Mouse (Mus musculus) midbrain, embryonic 14.5 days (tissue): ENCODE data around the gene Ralgps2. TPM values are rescaled to one million over a fixed set of nuclear protein-coding genes. Genes with fewer than 3 reads are reported as not detected.
A peak's percentile ranks its signal among the peaks of the same experiment; 100 is the strongest.

ENCODE experiments used
- ATAC-seq: fragments of 200-750 bp; cut with Nextera tagmentation; 2 replicates; pipeline ENCODE4 v1.8.0; 2017; ENCODE audit warnings: moderate number of reproducible peaks, moderate library complexity; ENCODE audit not compliant: low FRiP score, low TSS enrichment
- DNase-seq: peaks from one replicate; pipeline ENCODE4 v3.0.0-alpha.2; 2015
- H3K27ac ChIP-seq: fragments of 300-500 bp; sonication (generic); replicated peaks from 2 replicates; pipeline ENCODE4 v1.5.1; 2014; ENCODE audit warnings: mild to moderate bottlenecking, low read depth, low read length, moderate library complexity
- H3K27me3 ChIP-seq: fragments of 300-500 bp; sonication (generic); 2 replicates; pipeline ENCODE4 v1.6.1; 2014; ENCODE audit warnings: low read length, control low read depth, mixed read lengths; ENCODE audit not compliant: control insufficient read depth, insufficient read depth
- H3K36me3 ChIP-seq: fragments of 300-500 bp; sonication (generic); 2 replicates; pipeline ENCODE4 v1.6.1; 2014; ENCODE audit warnings: low read length, control low read depth; ENCODE audit not compliant: control insufficient read depth, insufficient read depth
- H3K4me1 ChIP-seq: fragments of 300-500 bp; sonication (generic); 2 replicates; pipeline ENCODE4 v1.6.1; 2014; ENCODE audit warnings: mild to moderate bottlenecking, antibody characterized with exemption, low read length, control low read depth; ENCODE audit not compliant: control insufficient read depth, insufficient read depth
- H3K4me2 ChIP-seq: fragments of 300-500 bp; sonication (generic); 2 replicates; pipeline ENCODE4 v1.6.1; 2014; ENCODE audit warnings: mild to moderate bottlenecking, low read length, moderate library complexity
- H3K4me3 ChIP-seq: fragments of 300-500 bp; sonication (generic); replicated peaks from 2 replicates; pipeline ENCODE4 v1.5.1; 2014; ENCODE audit warnings: low read depth, low read length
- H3K9ac ChIP-seq: fragments of 300-500 bp; sonication (generic); replicated peaks from 2 replicates; pipeline ENCODE4 v1.6.1; 2014; ENCODE audit warnings: mild to moderate bottlenecking, low read length, moderate library complexity
- H3K9me3 ChIP-seq: fragments of 300-500 bp; sonication (generic); 2 replicates; pipeline ENCODE4 v1.6.1; 2016; ENCODE audit warnings: low read length, control low read depth, mixed read lengths; ENCODE audit not compliant: control insufficient read depth
- WGBS: fragments of 180-500 bp; shearing (Covaris S2); extraction: QIAGEN DNeasy Blood & Tissue Kit; methylation state at CpG from one replicate; pipeline ENCODE4 v1.1.7; 2014; 5-methylcytosine and 5-hydroxymethylcytosine counted together
- polyA plus RNA-seq: library from polyadenylated mRNA; unstranded; fragments of >200 nt; fragmentation: Nextera tagmentation; extraction: Ambion mirVana; gene quantifications from 2 replicates; pipeline ENCODE4 v1.2.1, GENCODE M21; 2014

Ralgps2 gene
- polyA plus RNA-seq, 1 experiment from 2014 or later, result 122 TPM

GRCm38 (mm10) chr1:156978656-156979055, 39.2 kb upstream of the Ralgps2 start:
- WGBS, result 93% methylated on average over 7 of the region's 7 CpGs
- Histone ChIP-seq H3K4me2 (no peak overlapping the region), H3K27me3 (no peaks in the 10 kb centered on the region), H3K4me3 (no peak overlapping the region), H3K9ac (no peak overlapping the region), H3K36me3 (no peaks in the 10 kb centered on the region), H3K27ac (no peak overlapping the region), H3K4me1 (peaks cover 5% of the 10 kb centered on the region; the same call in 1 of the 2 replicates), H3K9me3 (no peaks in the 10 kb centered on the region)
- no peak for DNase-seq
- ATAC-seq, result no peak

GRCm38 (mm10) chr1:156973857-156974256, 34.4 kb upstream of the Ralgps2 start:
- DNase-seq (no peak), ATAC-seq (no peak)
- Histone ChIP-seq H3K4me2 (no peak overlapping the region), H3K9ac (no peak overlapping the region), H3K4me3 (no peak overlapping the region), H3K36me3 (no peaks in the 10 kb centered on the region), H3K9me3 (no peaks in the 10 kb centered on the region), H3K27me3 (no peaks in the 10 kb centered on the region), H3K4me1 (no peaks in the 10 kb centered on the region), H3K27ac (no peak overlapping the region)
- WGBS, result 88% methylated on average over 6 of the region's 6 CpGs

GRCm38 (mm10) chr1:156972391-156972790, 33.0 kb upstream of the Ralgps2 start:
- H3K4me3 ChIP-seq, result no peak overlapping the region
- H3K36me3 ChIP-seq, result no peaks in the 10 kb centered on the region
- no peak overlapping the region for H3K9ac ChIP-seq
- no peak for DNase-seq
- no peak overlapping the region for H3K4me2 ChIP-seq
- no peak for ATAC-seq
- H3K27me3 ChIP-seq, result no peaks in the 10 kb centered on the region
- no peaks in the 10 kb centered on the region for H3K4me1 ChIP-seq
- no peak overlapping the region for H3K27ac ChIP-seq
- 80% methylated on average over 4 of the region's 4 CpGs for WGBS
- H3K9me3 ChIP-seq, result no peaks in the 10 kb centered on the region

GRCm38 (mm10) chr1:156971206-156971811, 31.9 kb upstream of the Ralgps2 start:
- DNase-seq (no peak), ATAC-seq (no peak)
- H3K27ac ChIP-seq, result no peak overlapping the region
- H3K9me3 ChIP-seq, result no peaks in the 10 kb centered on the region
- no peak overlapping the region for H3K4me3 ChIP-seq
- H3K4me1 ChIP-seq, result no peaks in the 10 kb centered on the region
- H3K9ac ChIP-seq, result no peak overlapping the region
- H3K4me2 ChIP-seq, result no peak overlapping the region
- no peaks in the 10 kb centered on the region for H3K27me3 ChIP-seq
- H3K36me3 ChIP-seq, result no peaks in the 10 kb centered on the region
- WGBS, result 95% methylated on average over 7 of the region's 7 CpGs

GRCm38 (mm10) chr1:156970641-156971040, 31.2 kb upstream of the Ralgps2 start:
- ATAC-seq (no peak), DNase-seq (no peak)
- Histone ChIP-seq H3K27me3 (no peaks in the 10 kb centered on the region), H3K27ac (no peak overlapping the region), H3K4me1 (no peaks in the 10 kb centered on the region), H3K9me3 (no peaks in the 10 kb centered on the region), H3K4me2 (no peak overlapping the region), H3K36me3 (no peaks in the 10 kb centered on the region), H3K4me3 (no peak overlapping the region), H3K9ac (no peak overlapping the region)
- WGBS, result 63% methylated on average over 6 of the region's 6 CpGs

GRCm38 (mm10) chr1:156968107-156968506, 28.7 kb upstream of the Ralgps2 start:
- no peak overlapping the region for H3K4me3 ChIP-seq
- H3K36me3 ChIP-seq, result no peaks in the 10 kb centered on the region
- no peak overlapping the region for H3K4me2 ChIP-seq
- no peaks in the 10 kb centered on the region for H3K9me3 ChIP-seq
- ATAC-seq (no peak), DNase-seq (no peak)
- H3K27me3 ChIP-seq, result no peaks in the 10 kb centered on the region
- H3K27ac ChIP-seq, result no peak overlapping the region
- 77% methylated on average over 7 of the region's 7 CpGs for WGBS
- 0 out of 2 replicates have a peak, but pooled peaks cover 4% of the 10 kb centered on the region for H3K4me1 ChIP-seq
- H3K9ac ChIP-seq, result no peak overlapping the region

GRCm38 (mm10) chr1:156964586-156964932, 25.1 kb upstream of the Ralgps2 start:
- Histone ChIP-seq H3K27me3 (no peaks in the 10 kb centered on the region), H3K4me3 (no peak overlapping the region), H3K27ac (no peak overlapping the region), H3K9ac (no peak overlapping the region), H3K4me2 (no peak overlapping the region), H3K9me3 (no peaks in the 10 kb centered on the region), H3K36me3 (no peaks in the 10 kb centered on the region), H3K4me1 (0 out of 2 replicates have a peak, but pooled peaks cover 4% of the 10 kb centered on the region)
- ATAC-seq (no peak), DNase-seq (no peak)
- WGBS, result 83% methylated on average over 4 of the region's 4 CpGs

GRCm38 (mm10) chr1:156963871-156964585, 24.6 kb upstream of the Ralgps2 start:
- ATAC-seq (no peak), DNase-seq (peak; percentile 46)
- H3K9me3 ChIP-seq, result no peaks in the 10 kb centered on the region
- H3K4me2 ChIP-seq, result no peak overlapping the region
- H3K4me1 ChIP-seq, result 0 out of 2 replicates have a peak, but pooled peaks cover 4% of the 10 kb centered on the region
- H3K27me3 ChIP-seq, result no peaks in the 10 kb centered on the region
- H3K4me3 ChIP-seq, result no peak overlapping the region
- no peaks in the 10 kb centered on the region for H3K36me3 ChIP-seq
- H3K27ac ChIP-seq, result no peak overlapping the region
- WGBS, result 33% methylated on average over 7 of the region's 7 CpGs
- H3K9ac ChIP-seq, result no peak overlapping the region
